Mouse (Mus musculus): ENCODE data around the gene Fam160a1. TPM values are rescaled to one million over a fixed set of nuclear protein-coding genes. Genes with fewer than 3 reads are reported as not detected.

Gene Fam160a1
- 14.4 and 15.6 TPM in 2 replicates for polyA plus RNA-seq (2012; rRNA removed)

- DNase-seq (ENCODE audit: low read depth), result no peak
These were observed at the start of gene Fam160a1 for GRCm38 (mm10) chr3:85817191-85817590. Fam160a1 (minus strand) TSS chr3:85817291.

GRCm38 (mm10) chr3:85863996-85864395 is 46.9 kb upstream of the Fam160a1 start:
- DNase-seq (ENCODE audit: low read depth), result no peak

- DNase-seq (ENCODE audit: low read depth), result no peak
These were observed 45.8 kb upstream of the Fam160a1 start for GRCm38 (mm10) chr3:85862886-85863285.

- no peak for DNase-seq (ENCODE audit: low read depth)
These were observed 43.9 kb upstream of the Fam160a1 start for GRCm38 (mm10) chr3:85860996-85861395.

GRCm38 (mm10) chr3:85859311-85859710 is 42.2 kb upstream of the Fam160a1 start:
- DNase-seq (ENCODE audit: low read depth), result no peak

GRCm38 (mm10) chr3:85858140-85859135 is 41.3 kb upstream of the Fam160a1 start:
- no peak for DNase-seq (ENCODE audit: low read depth)

GRCm38 (mm10) chr3:85857083-85857482 is 40.0 kb upstream of the Fam160a1 start:
- DNase-seq (ENCODE audit: low read depth), result no peak

- no peak for DNase-seq (ENCODE audit: low read depth)
These were observed 38.9 kb upstream of the Fam160a1 start for GRCm38 (mm10) chr3:85855947-85856346.

- no peak for DNase-seq (ENCODE audit: low read depth)
These were observed 38.0 kb upstream of the Fam160a1 start for GRCm38 (mm10) chr3:85855043-85855442.

GRCm38 (mm10) chr3:85854143-85854542 is 37.1 kb upstream of the Fam160a1 start:
- DNase-seq (ENCODE audit: low read depth), result no peak

- no peak for DNase-seq (ENCODE audit: low read depth)
These were observed 36.6 kb upstream of the Fam160a1 start for GRCm38 (mm10) chr3:85853715-85854114.

GRCm38 (mm10) chr3:85850079-85850478 is 33.0 kb upstream of the Fam160a1 start:
- DNase-seq (ENCODE audit: low read depth), result no peak

- DNase-seq (ENCODE audit: low read depth), result no peak
These were observed 29.2 kb upstream of the Fam160a1 start for GRCm38 (mm10) chr3:85846316-85846715.

- DNase-seq (ENCODE audit: low read depth), result no peak
These were observed 28.2 kb upstream of the Fam160a1 start for GRCm38 (mm10) chr3:85845341-85845740.

- DNase-seq (ENCODE audit: low read depth), result no peak
These were observed 25.8 kb upstream of the Fam160a1 start for GRCm38 (mm10) chr3:85842881-85843218.

- DNase-seq (ENCODE audit: low read depth), result no peak
These were observed 25.2 kb upstream of the Fam160a1 start for GRCm38 (mm10) chr3:85842177-85842880.

- no peak for DNase-seq (ENCODE audit: low read depth)
These were observed 24.5 kb upstream of the Fam160a1 start for GRCm38 (mm10) chr3:85841454-85842176.

GRCm38 (mm10) chr3:85833627-85834026 is 16.5 kb upstream of the Fam160a1 start:
- no peak for DNase-seq (ENCODE audit: low read depth)

GRCm38 (mm10) chr3:85832490-85833155 is 15.5 kb upstream of the Fam160a1 start:
- DNase-seq (ENCODE audit: low read depth), result no peak

GRCm38 (mm10) chr3:85831785-85832184 is 14.7 kb upstream of the Fam160a1 start:
- DNase-seq (ENCODE audit: low read depth), result no peak

GRCm38 (mm10) chr3:85829047-85829446 is 12.0 kb upstream of the Fam160a1 start:
- no peak for DNase-seq (ENCODE audit: low read depth)

- no peak for DNase-seq (ENCODE audit: low read depth)
These were observed 10.7 kb upstream of the Fam160a1 start for GRCm38 (mm10) chr3:85827815-85828214.

Measured in gonadal fat pad, adult 2 months (tissue).